Mouse (Mus musculus) hindbrain, embryonic 14.5 days (tissue): ENCODE results near the gene Otos. TPM values are rescaled to one million over a fixed set of nuclear protein-coding genes. Genes with fewer than 3 reads are reported as not detected.

Experiments used
- ATAC-seq: fragments of 200-750 bp; cut with Nextera tagmentation; 2 replicates; pipeline ENCODE4 v1.8.0; 2017; ENCODE audit warnings: moderate number of reproducible peaks, mild to moderate bottlenecking, moderate TSS enrichment, moderate library complexity; ENCODE audit not compliant: low FRiP score
- DNase-seq: peaks from one replicate; pipeline ENCODE4 v3.0.0-alpha.2; 2015; ENCODE audit warnings: low spot score
- H3K27ac ChIP-seq: fragments of 300-500 bp; sonication (generic); 2 replicates; pipeline ENCODE4 v1.5.1; 2014; ENCODE audit warnings: mild to moderate bottlenecking, moderate library complexity
- H3K27me3 ChIP-seq: fragments of 300-500 bp; sonication (generic); 2 replicates; pipeline ENCODE4 v1.6.1; 2014; ENCODE audit warnings: mild to moderate bottlenecking, low read length, mixed read lengths; ENCODE audit not compliant: control insufficient read depth, insufficient read depth
- H3K36me3 ChIP-seq: fragments of 300-500 bp; sonication (generic); replicated peaks from 2 replicates; pipeline ENCODE4 v1.6.1; 2014; ENCODE audit not compliant: control insufficient read depth, insufficient read depth
- H3K4me1 ChIP-seq: fragments of 300-500 bp; sonication (generic); replicated peaks from 2 replicates; pipeline ENCODE4 v1.6.1; 2014; ENCODE audit warnings: antibody characterized with exemption, low read length, mixed read lengths; ENCODE audit not compliant: control insufficient read depth, insufficient read depth
- H3K4me2 ChIP-seq: fragments of 300-500 bp; sonication (generic); replicated peaks from 2 replicates; pipeline ENCODE4 v1.6.1; 2014; ENCODE audit warnings: mild to moderate bottlenecking, moderate library complexity
- H3K4me3 ChIP-seq: fragments of 300-500 bp; sonication (generic); replicated peaks from 2 replicates; pipeline ENCODE4 v1.5.1; 2014; ENCODE audit warnings: mild to moderate bottlenecking, low read length
- H3K9ac ChIP-seq: fragments of 300-500 bp; sonication (generic); 2 replicates; pipeline ENCODE4 v1.6.1; 2014
- H3K9me3 ChIP-seq: fragments of 300-500 bp; sonication (generic); 2 replicates; pipeline ENCODE4 v1.6.1; 2016; ENCODE audit warnings: low read length; ENCODE audit not compliant: control insufficient read depth
- WGBS: fragments of 180-500 bp; shearing (Covaris S2); extraction: QIAGEN DNeasy Blood & Tissue Kit; methylation state at CpG from one replicate; pipeline ENCODE4 v1.1.7; 2014; 5-methylcytosine and 5-hydroxymethylcytosine counted together
- polyA plus RNA-seq: library from polyadenylated mRNA; unstranded; fragments of >200 nt; fragmentation: Nextera tagmentation; extraction: Ambion mirVana; gene quantifications from 2 replicates; pipeline ENCODE4 v1.2.1, GENCODE M21; 2014

Gene Otos
- polyA plus RNA-seq, 1 experiment from 2014 or later = not detected

DNA sequence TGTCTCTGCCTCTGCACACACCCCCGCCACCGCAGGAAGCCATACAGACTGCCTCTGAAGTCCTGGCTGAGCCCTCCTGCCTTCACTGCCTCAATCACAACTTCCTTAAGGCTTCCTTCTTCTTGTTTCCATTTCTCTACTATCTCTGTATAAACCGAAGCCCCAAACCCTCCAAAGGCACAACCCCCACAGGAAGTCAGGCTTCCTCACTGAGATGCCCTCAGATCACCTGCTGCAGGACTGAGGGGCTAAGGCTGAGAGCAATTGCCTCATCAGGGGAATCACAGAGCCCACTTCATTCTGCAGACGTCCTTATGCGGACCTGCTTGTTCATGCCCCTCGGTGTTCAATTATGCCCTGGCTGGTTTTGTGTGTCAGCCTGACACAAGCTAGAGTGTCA, 8.2 kb downstream of the Otos start:
- H3K4me2 ChIP-seq = peak overlapping the region; percentile 96
- no peak overlapping the region for H3K27ac ChIP-seq
- H3K4me3 ChIP-seq = peak overlapping the region; percentile 85; the same call in 1 of the 2 replicates
- H3K4me1 ChIP-seq = peaks cover 17% of the 10 kb centered on the region
- H3K9me3 ChIP-seq = no peaks in the 10 kb centered on the region
- ATAC-seq (no peak), DNase-seq (no peak)
- H3K27me3 ChIP-seq = no peaks in the 10 kb centered on the region
- WGBS = 92% methylated on average over 6 of the region's 6 CpGs
- H3K36me3 ChIP-seq = peaks cover 40% of the 10 kb centered on the region
- peak overlapping the region; percentile 91; the same call in 1 of the 2 replicates for H3K9ac ChIP-seq

DNA sequence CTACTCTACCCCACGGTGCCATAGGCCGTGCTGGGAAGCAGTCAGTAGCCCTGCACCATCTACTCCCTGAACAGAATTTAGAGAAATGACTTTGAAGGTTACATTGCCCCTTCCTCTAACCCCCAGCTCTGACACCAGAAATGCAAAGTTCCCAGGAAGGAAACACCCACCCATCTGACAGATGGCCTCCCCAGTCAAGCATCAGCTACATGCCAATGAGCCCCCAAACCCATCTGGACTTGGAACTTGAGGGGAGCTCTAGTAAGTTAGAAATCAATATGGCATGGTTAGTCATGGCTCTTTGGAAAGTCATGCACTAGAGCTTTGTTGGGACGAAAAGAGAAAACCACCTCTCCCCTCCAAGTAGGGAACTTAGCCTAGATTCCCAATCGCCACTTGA, 9.9 kb downstream of the Otos start:
- Histone ChIP-seq H3K9ac (no peak overlapping the region), H3K9me3 (no peaks in the 10 kb centered on the region), H3K4me1 (peaks cover 20% of the 10 kb centered on the region), H3K27ac (no peak overlapping the region), H3K36me3 (peaks cover 40% of the 10 kb centered on the region), H3K4me2 (no peak overlapping the region), H3K4me3 (no peak overlapping the region), H3K27me3 (no peaks in the 10 kb centered on the region)
- 96% methylated on average over 4 of the region's 4 CpGs for WGBS
- ATAC-seq (no peak), DNase-seq (no peak)

- no peaks in the 10 kb centered on the region for H3K27me3 ChIP-seq
- 93% methylated on average over 3 of the region's 3 CpGs for WGBS
- no peak for DNase-seq
- no peaks in the 10 kb centered on the region for H3K9me3 ChIP-seq
- H3K9ac ChIP-seq = no peak overlapping the region
- H3K36me3 ChIP-seq = peaks cover 40% of the 10 kb centered on the region
- no peak overlapping the region for H3K27ac ChIP-seq
- H3K4me1 ChIP-seq = peaks cover 20% of the 10 kb centered on the region
- H3K4me2 ChIP-seq = no peak overlapping the region
- ATAC-seq = no peak
- no peak overlapping the region for H3K4me3 ChIP-seq
These were observed 10.5 kb downstream of the Otos start for GRCm38 (mm10) chr1:92638181-92638580.

- Histone ChIP-seq H3K27ac (no peak overlapping the region), H3K9ac (no peak overlapping the region), H3K36me3 (peaks cover 40% of the 10 kb centered on the region), H3K27me3 (no peaks in the 10 kb centered on the region), H3K4me2 (no peak overlapping the region), H3K4me3 (no peak overlapping the region), H3K4me1 (peaks cover 20% of the 10 kb centered on the region), H3K9me3 (no peaks in the 10 kb centered on the region)
- WGBS = 91% methylated on average over 15 of the region's 15 CpGs
- ATAC-seq (no peak), DNase-seq (no peak)
These were observed 11.0 kb downstream of the Otos start for GRCm38 (mm10) chr1:92637501-92638172.

DNA sequence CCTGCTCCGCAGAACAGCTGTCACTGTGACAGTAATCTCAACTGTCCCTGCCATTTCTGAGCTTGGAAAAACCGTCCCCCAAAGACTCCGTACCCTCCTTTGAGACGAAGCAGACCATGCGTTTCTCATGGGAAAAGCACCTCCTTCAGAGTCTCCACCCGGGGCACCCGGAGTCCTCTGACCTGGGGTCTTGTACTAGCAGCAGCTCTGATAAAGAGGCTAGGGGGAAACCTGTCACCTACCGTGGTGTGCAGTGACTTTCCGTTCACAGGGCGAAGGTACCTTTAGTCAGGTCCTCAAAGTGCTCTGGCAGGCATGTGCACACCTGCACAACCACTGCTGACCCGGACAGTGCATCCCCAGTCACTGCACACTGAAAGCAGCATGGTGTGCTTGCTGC, 12.0 kb downstream of the Otos start:
- no peak for DNase-seq
- Histone ChIP-seq H3K9ac (no peak overlapping the region), H3K4me1 (peaks cover 14% of the 10 kb centered on the region), H3K27ac (no peak overlapping the region), H3K9me3 (no peaks in the 10 kb centered on the region), H3K27me3 (no peaks in the 10 kb centered on the region), H3K4me3 (no peak overlapping the region), H3K36me3 (peaks cover 40% of the 10 kb centered on the region), H3K4me2 (no peak overlapping the region)
- WGBS = 94% methylated on average over 11 of the region's 11 CpGs
- no peak for ATAC-seq

- Histone ChIP-seq H3K4me2 (no peak overlapping the region), H3K4me1 (peaks cover 11% of the 10 kb centered on the region), H3K36me3 (peaks cover 40% of the 10 kb centered on the region), H3K9me3 (no peaks in the 10 kb centered on the region), H3K9ac (no peak overlapping the region), H3K4me3 (no peak overlapping the region), H3K27ac (0 out of 2 replicates have a peak overlapping the region, but pooled peaks have one; percentile 15), H3K27me3 (no peaks in the 10 kb centered on the region)
- DNase-seq (no peak), ATAC-seq (no peak)
- 88% methylated on average over 8 of the region's 8 CpGs for WGBS
These were observed 12.6 kb downstream of the Otos start for GRCm38 (mm10) chr1:92636015-92636414.

GRCm38 (mm10) chr1:92634976-92635599, 13.6 kb downstream of the Otos start:
- H3K4me1 ChIP-seq = 0 out of 2 replicates have a peak, but pooled peaks cover 3% of the 10 kb centered on the region
- no peak overlapping the region for H3K4me2 ChIP-seq
- H3K27ac ChIP-seq = peak overlapping the region; percentile 62; the same call in 1 of the 2 replicates
- ATAC-seq = peak; percentile 78; the same call in 1 of the 2 replicates
- no peak overlapping the region for H3K9ac ChIP-seq
- no peak for DNase-seq
- H3K9me3 ChIP-seq = no peaks in the 10 kb centered on the region
- H3K36me3 ChIP-seq = peaks cover 40% of the 10 kb centered on the region
- no peak overlapping the region for H3K4me3 ChIP-seq
- H3K27me3 ChIP-seq = no peaks in the 10 kb centered on the region
- WGBS = 45% methylated on average over 4 of the region's 4 CpGs

- H3K4me3 ChIP-seq = no peak overlapping the region
- DNase-seq = no peak
- ATAC-seq = no peak
- H3K9ac ChIP-seq = no peak overlapping the region
- H3K27ac ChIP-seq = peak overlapping the region; percentile 62; the same call in 1 of the 2 replicates
- H3K9me3 ChIP-seq = no peaks in the 10 kb centered on the region
- 70% methylated on average over 1 of the region's 1 CpGs for WGBS
- H3K4me1 ChIP-seq = 0 out of 2 replicates have a peak, but pooled peaks cover 3% of the 10 kb centered on the region
- no peak overlapping the region for H3K4me2 ChIP-seq
- peaks cover 39% of the 10 kb centered on the region for H3K36me3 ChIP-seq
- no peaks in the 10 kb centered on the region for H3K27me3 ChIP-seq
These were observed 14.1 kb downstream of the Otos start for GRCm38 (mm10) chr1:92634569-92634968.

- peaks cover 30% of the 10 kb centered on the region for H3K36me3 ChIP-seq
- H3K27me3 ChIP-seq = no peaks in the 10 kb centered on the region
- H3K9me3 ChIP-seq = no peaks in the 10 kb centered on the region
- H3K4me3 ChIP-seq = no peak overlapping the region
- no peak overlapping the region for H3K9ac ChIP-seq
- 89% methylated on average over 8 of the region's 8 CpGs for WGBS
- no peak for DNase-seq
- H3K4me1 ChIP-seq = 0 out of 2 replicates have a peak, but pooled peaks cover 3% of the 10 kb centered on the region
- no peak for ATAC-seq
- no peak overlapping the region for H3K4me2 ChIP-seq
- no peak overlapping the region for H3K27ac ChIP-seq
These were observed 14.9 kb downstream of the Otos start for GRCm38 (mm10) chr1:92633726-92634125.
